Mouse (Mus musculus) small intestine, adult 2 months (tissue): ENCODE measurements around the gene Unc5b.

Experiments used
- CTCF ChIP-seq: fragments of 200-500 bp; IDR thresholded peaks from 2 replicates; pipeline ENCODE4 v1.5.1; 2012; ENCODE audit warnings: low read depth, mild to moderate bottlenecking, control low read depth, inconsistent platforms, low read length, moderate library complexity, mixed read lengths; ENCODE audit not compliant: insufficient replicate concordance, insufficient read length; ENCODE audit errors: extremely low read depth
- POLR2A ChIP-seq: fragments of 200-500 bp; IDR thresholded peaks from 2 replicates; pipeline ENCODE4 v1.6.1; 2012; ENCODE audit warnings: low read depth, mild to moderate bottlenecking, control low read depth, inconsistent platforms, low read length, moderate library complexity

- TF ChIP-seq CTCF (no peak), POLR2A (no peak)
Measured at GRCm38 (mm10) chr10:60737169-60737728, 94.1 kb downstream of the Unc5b start.
